Mouse (Mus musculus): ENCODE data around the gene Mospd3.
"Not testable (repeated sequence)": the region's sequence is repeated elsewhere in the genome, so short reads cannot be mapped to it uniquely, and the experiment has no call there.

Gene Mospd3

DNA sequence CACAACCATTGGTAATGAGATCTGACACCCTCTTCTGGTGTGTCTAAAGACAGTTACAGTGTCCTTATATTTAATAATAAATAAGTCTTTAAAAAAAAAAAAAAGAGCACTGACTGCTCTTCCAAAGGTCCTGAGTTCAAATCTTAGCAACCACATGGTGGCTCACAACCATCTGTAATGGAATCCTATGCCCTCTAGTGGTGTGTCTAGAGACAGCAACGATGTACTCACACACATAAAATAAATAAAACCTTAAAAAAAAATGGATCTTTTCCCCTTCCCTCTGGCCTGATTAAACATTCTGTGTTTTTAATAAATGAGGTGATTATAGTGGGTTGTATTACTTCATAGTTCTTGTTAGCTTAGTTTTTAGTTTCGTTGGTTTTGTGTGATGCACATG is 14.1 kb upstream of the Mospd3 start:
- DNase-seq, result not testable (repeated sequence)

DNA sequence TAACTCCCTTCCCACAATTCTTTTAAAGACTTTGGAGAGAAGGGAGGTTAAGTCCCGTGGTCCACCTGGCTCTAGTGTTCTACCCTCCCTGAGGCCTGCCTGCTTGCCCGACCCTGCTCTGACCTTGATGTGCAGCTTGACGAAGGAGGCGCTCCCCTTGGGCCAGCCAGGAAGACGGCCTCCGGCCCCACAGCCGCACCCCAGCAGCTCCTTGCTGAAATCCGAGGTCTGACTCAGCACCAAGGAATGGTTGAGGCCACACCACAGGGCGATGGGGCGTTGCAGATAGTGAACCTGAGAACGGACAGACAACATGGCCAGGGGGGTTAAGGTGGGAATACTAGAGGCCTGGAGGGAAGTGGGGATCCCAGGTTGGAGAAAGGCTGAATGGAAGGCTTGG is 12.7 kb upstream of the Mospd3 start, which contains the start of gene Pcolce:
TSS of gene Pcolce (minus strand) at position 235 of the 400 bp plus-strand sequence.
- no peak for DNase-seq

- DNase-seq, result no peak
Measured at GRCm38 (mm10) chr5:137613076-137613475, 12.2 kb upstream of the Mospd3 start.

- DNase-seq, result no peak
Measured at GRCm38 (mm10) chr5:137611245-137611602, 10.4 kb upstream of the Mospd3 start.

DNA sequence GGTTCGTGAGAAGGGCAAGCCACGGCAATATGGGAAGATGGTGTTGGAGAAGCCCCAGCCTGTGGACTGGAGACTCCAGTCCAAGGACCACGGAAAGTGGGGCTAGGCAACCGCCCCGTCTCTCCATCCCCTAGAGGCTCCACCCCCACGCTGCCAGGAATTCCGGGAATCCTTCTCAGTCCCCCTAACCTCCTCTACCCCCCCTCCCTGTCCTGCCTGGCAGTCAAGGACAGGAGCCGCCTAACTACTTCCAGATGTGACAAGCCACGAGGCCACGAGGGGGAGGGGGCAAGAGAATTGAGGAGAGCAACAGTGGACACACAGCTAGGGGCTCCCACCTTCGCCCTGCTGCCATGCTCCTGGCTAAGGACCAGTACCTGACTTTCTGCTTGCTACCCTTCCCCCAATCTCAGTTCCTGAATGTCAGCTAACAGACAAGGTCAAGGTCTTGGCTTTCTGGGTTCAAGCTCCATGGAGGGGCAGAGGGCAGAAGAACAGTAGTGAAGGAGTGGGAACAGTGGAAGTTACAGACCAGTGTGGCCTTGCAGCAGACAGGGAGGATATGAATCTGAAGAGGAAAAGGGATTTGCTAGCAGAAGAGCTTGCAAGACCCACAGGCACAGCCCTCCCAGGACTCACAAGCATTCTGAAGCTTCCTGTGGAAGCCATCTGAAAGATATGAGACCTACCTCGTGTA is 9.8 kb upstream of the Mospd3 start:
- DNase-seq, result no peak

GRCm38 (mm10) chr5:137610056-137610455 is 9.2 kb upstream of the Mospd3 start:
- no peak for DNase-seq

DNA sequence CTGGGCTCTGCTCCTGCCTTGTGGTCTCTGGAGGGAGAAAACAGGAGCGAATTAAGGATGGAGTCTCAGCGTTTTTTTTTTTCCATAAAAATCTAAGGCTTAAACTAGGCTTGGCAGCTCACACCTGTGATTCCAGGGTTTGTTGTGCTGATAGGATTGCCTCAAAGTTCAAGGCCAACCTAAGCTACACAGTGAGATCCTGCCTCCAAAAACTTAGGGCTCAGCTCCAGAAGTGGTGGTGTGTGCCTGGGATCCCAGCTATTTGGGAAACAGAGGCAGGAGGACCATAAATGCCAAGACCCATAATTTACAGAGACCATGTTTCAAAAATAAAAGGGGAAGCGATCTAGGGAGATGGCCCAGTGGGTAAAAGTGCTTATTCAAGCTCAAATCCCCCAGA is 8.4 kb upstream of the Mospd3 start:
- no peak for DNase-seq

DNA sequence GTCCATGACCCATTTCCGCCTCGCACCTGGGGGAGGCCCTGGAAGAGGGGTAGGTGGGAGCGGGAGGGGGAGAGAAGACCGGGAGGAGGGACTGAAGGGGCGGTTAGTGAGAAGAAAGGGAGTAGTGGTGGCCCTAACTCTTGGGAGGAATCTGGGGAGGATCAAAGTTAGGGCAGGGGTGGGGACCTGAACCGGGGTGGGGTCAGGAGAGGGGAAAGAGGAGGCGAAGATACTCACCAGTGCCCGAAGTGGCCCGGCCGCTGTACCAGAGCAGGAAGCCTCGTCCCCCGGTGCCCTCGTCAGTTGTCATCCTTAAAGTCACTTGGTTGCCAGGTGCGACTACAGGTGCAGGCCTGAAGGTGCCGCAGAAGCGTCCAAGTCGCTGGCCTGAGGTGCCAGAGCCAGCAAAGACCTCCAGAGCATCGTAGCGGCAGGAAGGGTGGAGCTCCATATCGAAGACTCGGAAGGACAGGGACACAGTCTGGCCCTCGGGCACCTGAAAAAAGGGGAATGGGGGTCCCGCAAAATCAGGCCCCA is 7.9 kb upstream of the Mospd3 start:
- no peak for DNase-seq

GRCm38 (mm10) chr5:137607860-137608653 is 7.2 kb upstream of the Mospd3 start:
- DNase-seq, result no peak

GRCm38 (mm10) chr5:137601365-137601729 is 489 bp upstream of the Mospd3 start:
- DNase-seq, result no peak

DNA sequence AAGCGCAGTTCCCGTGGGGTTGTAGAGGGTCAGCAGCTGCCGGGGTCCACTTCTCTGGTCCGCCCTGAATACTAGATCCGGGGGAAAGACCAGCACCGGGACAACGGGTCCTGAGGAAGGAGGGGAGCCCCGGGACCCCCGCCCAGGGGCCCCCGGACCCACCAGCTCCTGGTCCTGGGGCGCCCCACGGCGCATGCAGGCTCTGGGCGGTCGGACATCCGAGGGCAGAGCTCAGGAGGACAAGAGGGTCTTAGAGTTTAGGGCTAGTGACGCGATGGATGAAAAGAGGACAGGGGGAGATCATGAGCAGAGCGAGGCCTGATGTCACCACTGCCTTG is 608 bp downstream of the Mospd3 start:
- no peak for DNase-seq

- no peak for DNase-seq
Measured at GRCm38 (mm10) chr5:137599600-137599999, 1.3 kb downstream of the Mospd3 start.

DNA sequence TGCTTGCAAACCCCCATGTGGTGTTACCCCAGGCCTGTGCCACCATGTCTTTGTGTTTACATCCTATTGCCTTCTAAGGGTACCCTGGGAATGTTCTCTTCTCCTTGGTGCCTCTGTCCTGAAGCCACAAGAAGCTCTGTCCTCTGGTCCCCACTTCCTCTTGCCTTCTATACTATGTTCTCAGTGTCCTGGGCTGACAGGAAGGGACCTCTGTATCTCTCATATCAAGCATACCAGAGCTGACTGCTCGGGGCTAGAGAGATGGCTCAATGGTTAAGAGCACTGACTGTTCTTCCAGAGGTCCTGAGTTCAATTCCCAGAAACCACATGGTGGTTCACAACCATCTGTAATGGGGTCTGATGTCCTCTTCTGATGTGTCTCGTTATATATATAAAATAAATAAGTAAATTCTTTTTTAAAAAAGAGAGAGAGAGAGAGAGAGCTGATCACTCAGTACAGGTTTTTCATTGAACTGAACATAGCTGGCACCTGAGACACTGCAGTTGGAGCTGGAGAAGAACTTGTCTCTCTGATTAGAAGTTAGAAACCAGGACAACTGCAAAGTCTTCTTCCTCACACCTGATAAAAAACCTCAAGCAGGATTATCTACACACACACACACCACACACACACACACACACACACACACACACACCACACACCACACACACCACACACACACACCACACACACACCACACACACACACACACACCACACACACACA is 2.6 kb downstream of the Mospd3 start:
- DNase-seq, result no peak

DNA sequence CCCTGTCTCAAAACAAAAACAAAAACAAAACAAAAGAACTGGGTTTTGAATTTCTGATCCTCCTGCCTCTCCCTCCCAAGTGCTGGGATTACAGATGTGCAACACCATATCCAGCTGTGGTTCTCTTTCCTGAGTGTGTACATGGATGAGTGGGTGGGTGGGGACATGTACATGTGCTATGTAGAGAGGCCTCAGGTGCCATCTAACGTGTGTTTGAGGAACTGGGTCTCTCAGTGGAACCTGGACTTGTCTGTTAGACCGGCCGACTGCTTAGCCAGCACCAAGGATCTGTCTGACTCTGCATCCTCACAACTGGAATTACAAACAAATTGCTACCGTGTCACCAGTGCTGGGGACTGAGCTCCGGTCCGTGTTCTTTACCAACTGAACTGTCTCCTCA is 3.2 kb downstream of the Mospd3 start:
- no peak for DNase-seq

GRCm38 (mm10) chr5:137596601-137597261 is 4.1 kb downstream of the Mospd3 start:
- DNase-seq, result peak; percentile 31 to 58

GRCm38 (mm10) chr5:137595921-137596320 is 4.9 kb downstream of the Mospd3 start:
- DNase-seq, result no peak

DNA sequence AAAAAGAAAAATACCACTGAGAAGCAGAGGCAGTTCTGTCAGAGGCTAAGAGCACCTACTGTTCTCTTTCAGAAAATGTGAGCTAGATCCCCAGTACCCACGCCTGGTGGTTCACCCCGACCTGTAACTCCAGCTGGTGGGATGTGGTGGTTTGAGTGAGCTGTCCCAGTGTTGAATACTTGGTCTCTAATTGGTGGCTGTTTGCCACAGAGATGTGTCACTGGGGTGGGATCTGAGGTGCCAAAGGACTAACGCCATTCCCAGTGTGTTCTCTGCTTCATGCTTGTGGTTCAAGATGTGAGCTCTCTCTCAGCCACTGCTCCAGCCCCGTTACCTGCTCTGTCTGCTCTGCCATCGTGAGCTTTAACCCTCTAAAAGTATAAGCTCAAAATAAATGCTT is 10.4 kb downstream of the Mospd3 start:
- DNase-seq, result no peak

DNA sequence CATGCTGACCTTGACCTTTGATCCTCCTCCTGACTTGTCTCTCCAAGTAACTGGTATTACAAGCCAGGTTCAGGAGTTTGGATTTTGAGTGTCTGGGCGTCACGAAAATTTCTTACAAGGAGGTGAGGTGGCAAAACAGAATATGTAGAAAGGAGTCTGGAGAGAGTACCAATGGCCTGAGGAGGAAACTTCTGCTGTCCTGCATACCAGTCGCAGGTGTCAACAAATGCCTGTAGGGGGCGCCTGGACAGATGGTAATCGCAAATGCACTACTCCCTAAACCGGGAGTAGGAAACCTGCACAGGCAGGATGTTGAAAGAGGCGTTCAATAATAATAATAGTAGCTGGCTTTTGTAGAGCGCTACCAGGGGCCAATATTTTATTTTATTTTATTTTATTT is 15.9 kb downstream of the Mospd3 start:
- peak; percentile 47 to 78 for DNase-seq

DNA sequence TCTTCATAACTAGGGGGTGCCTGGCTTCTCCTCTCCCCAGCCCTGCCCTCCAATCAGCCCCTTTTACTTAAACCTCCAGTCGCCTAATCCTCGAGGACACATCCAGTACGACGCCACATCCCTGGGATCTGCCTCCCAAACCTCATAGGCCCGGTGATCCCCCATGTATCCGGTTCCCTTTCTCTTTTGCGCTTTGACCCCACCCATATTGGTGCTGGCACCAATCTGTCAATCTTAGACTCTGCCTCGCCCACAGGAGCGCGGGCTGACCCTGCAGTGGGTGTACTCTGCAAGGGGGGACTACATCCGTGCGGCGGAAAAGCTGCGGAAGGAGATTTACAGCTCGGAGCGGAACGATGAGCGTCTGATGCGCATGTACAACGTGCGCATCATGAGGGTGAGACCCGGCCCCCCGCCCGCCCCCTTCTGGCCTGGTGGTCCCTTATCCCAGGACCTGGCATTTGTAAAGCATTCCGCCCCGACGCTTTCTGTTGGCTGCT is 17.1 kb downstream of the Mospd3 start:
- no peak for DNase-seq

GRCm38 (mm10) chr5:137582702-137583101 is 18.2 kb downstream of the Mospd3 start:
- DNase-seq, result no peak

DNA sequence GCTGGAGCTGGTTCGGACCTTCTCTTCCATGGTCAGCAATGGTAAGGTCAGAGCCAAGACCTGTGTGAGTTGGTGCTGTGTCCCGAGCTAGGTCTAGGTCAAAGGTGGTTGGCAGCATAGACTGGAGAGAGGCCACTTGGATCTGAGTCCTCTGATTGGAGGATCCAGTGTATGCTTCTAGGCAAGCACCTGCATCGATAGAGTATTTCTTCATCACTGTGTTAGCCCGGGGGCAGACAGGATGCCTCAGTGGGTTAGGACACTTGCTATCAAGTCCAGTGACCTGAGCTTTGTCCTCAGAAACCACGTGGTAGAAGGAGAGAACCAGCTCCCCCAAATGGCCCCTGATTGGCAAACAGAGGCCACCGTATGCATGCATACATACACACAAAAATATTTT is 20.6 kb downstream of the Mospd3 start:
- no peak for DNase-seq

DNA sequence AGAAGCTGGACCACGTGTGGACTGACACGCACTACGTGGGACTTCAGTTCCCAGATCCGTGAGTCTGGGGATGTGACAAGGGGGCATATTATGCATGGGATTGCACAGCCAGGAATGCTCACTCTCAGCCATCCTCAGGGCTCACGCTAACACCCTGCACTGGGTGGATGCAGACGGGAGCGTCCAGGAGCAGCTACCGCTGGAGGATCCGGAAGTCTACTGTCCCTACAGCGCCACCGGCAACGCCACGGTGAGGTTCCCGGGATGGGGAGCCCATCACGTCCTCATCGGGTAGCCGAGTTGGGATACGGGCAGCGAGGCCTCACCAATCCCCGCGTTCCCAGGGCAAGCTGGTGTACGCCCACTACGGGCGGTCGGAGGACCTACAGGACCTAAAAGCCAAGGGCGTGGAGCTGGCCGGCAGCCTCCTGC is 26.4 kb downstream of the Mospd3 start:
- no peak for DNase-seq

Data from spleen, adult 18-20 months (tissue).